Mouse (Mus musculus): ENCODE measurements at regions not wholly inside any gene's neighbourhood (a gene's known extent, or its start where the extent isn't known, plus 50 kb on each side); places are given as distances from the start of the nearest gene placed in this dataset.

- Histone ChIP-seq H3K4me2 (ENCODE audit: low read depth, low read length) (no peak overlapping the region), H3K36me3 (ENCODE audit: control insufficient read depth, insufficient read depth) (no peaks in the 10 kb centered on the region), H3K9ac (ENCODE audit: low read depth, low read length) (no peak overlapping the region), H3K4me3 (ENCODE audit: low read depth, low read length) (no peak overlapping the region), H3K9me3 (replicated peaks; ENCODE audit: control insufficient read depth, low read length) (no peaks in the 10 kb centered on the region), H3K4me1 (ENCODE audit: control insufficient read depth, low read depth, low read length) (no peaks in the 10 kb centered on the region), H3K27ac (ENCODE audit: low read length) (no peak overlapping the region), H3K27me3 (ENCODE audit: control insufficient read depth, insufficient read depth, low read depth, low read length) (no peaks in the 10 kb centered on the region)
- ATAC-seq (ENCODE audit: low read depth), result no peak
- 48% methylated on average over 5 of the region's 5 CpGs for WGBS (ENCODE audit: insufficient replicate concordance)
These were observed 187.9 kb upstream of the Klf14 start for GRCm38 (mm10) chr6:31146779-31147178.

DNA sequence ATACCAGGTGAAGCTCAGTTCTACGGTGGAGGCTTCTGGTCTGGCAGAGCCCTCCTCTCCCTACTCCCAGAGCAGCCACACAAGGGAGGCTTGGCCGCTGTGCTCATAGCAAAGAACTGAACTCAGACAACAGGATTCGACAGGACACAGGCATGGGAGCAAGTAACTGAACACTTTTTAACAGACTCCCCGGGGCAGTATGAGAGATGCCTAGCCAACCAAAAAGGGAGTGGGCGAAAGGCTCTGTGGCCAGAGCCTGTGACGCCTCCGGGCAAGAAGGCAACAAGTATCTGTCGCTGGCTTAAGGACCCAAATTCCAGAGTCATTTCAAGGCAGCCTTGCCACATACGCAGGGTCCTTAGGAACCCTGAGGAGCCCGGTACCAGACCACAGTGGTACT lies 188.8 kb upstream of the Klf14 start:
- ATAC-seq (ENCODE audit: low read depth), result no peak
- no peaks in the 10 kb centered on the region for H3K27me3 ChIP-seq (ENCODE audit: control insufficient read depth, insufficient read depth, low read depth, low read length)
- H3K4me2 ChIP-seq (ENCODE audit: low read depth, low read length), result no peak overlapping the region
- no peaks in the 10 kb centered on the region for H3K9me3 ChIP-seq (replicated peaks; ENCODE audit: control insufficient read depth, low read length)
- no peak overlapping the region for H3K4me3 ChIP-seq (ENCODE audit: low read depth, low read length)
- H3K36me3 ChIP-seq (ENCODE audit: control insufficient read depth, insufficient read depth), result no peaks in the 10 kb centered on the region
- no peaks in the 10 kb centered on the region for H3K4me1 ChIP-seq (ENCODE audit: control insufficient read depth, low read depth, low read length)
- no peak overlapping the region for H3K9ac ChIP-seq (ENCODE audit: low read depth, low read length)
- H3K27ac ChIP-seq (ENCODE audit: low read length), result no peak overlapping the region
- 67% methylated on average over 10 of the region's 10 CpGs for WGBS (ENCODE audit: insufficient replicate concordance)

DNA sequence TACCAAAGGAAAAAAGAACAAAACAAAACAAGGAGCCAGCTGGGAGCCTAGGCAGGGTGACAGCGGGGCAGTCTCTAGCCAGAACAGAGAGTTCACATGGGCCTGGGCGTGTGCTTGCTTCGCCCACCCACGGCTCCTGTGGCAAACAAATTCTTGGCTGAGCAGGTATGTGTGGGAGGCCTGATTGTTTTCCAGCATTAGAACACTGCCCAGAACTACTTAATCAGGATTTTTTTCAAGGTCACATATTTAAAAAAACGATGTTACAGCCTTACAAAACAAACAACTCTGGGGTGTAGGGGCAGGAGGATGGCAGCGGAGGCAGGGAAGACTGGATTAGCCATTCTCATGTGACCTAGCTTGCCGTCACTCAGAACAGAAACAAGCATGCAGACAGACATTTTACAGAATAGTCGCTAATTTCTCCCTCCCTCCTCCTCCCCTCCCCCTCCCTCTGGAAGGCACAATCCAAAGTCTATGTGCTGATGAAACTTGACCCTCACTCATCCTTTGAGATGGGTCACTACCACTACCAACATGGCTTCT lies 189.5 kb upstream of the Klf14 start:
- Histone ChIP-seq H3K27ac (ENCODE audit: low read length) (no peak overlapping the region), H3K4me2 (ENCODE audit: low read depth, low read length) (no peak overlapping the region), H3K4me3 (ENCODE audit: low read depth, low read length) (no peak overlapping the region), H3K4me1 (ENCODE audit: control insufficient read depth, low read depth, low read length) (no peaks in the 10 kb centered on the region), H3K27me3 (ENCODE audit: control insufficient read depth, insufficient read depth, low read depth, low read length) (no peaks in the 10 kb centered on the region), H3K9me3 (replicated peaks; ENCODE audit: control insufficient read depth, low read length) (no peaks in the 10 kb centered on the region), H3K36me3 (ENCODE audit: control insufficient read depth, insufficient read depth) (no peaks in the 10 kb centered on the region), H3K9ac (ENCODE audit: low read depth, low read length) (no peak overlapping the region)
- peak; percentile 78 for ATAC-seq (ENCODE audit: low read depth)
- WGBS (ENCODE audit: insufficient replicate concordance), result 54% methylated on average over 8 of the region's 8 CpGs

- H3K36me3 ChIP-seq (ENCODE audit: control insufficient read depth, insufficient read depth), result no peaks in the 10 kb centered on the region
- no peaks in the 10 kb centered on the region for H3K4me1 ChIP-seq (ENCODE audit: control insufficient read depth, low read depth, low read length)
- no peaks in the 10 kb centered on the region for H3K9me3 ChIP-seq (replicated peaks; ENCODE audit: control insufficient read depth, low read length)
- no peaks in the 10 kb centered on the region for H3K27me3 ChIP-seq (ENCODE audit: control insufficient read depth, insufficient read depth, low read depth, low read length)
- no peak overlapping the region for H3K4me3 ChIP-seq (ENCODE audit: low read depth, low read length)
- ATAC-seq (ENCODE audit: low read depth), result no peak
- no peak overlapping the region for H3K9ac ChIP-seq (ENCODE audit: low read depth, low read length)
- H3K4me2 ChIP-seq (ENCODE audit: low read depth, low read length), result no peak overlapping the region
- no peak overlapping the region for H3K27ac ChIP-seq (ENCODE audit: low read length)
- WGBS (ENCODE audit: insufficient replicate concordance), result 63% methylated on average over 6 of the region's 6 CpGs
These were observed 190.3 kb upstream of the Klf14 start for GRCm38 (mm10) chr6:31149164-31149563.

- no peaks in the 10 kb centered on the region for H3K4me1 ChIP-seq (ENCODE audit: control insufficient read depth, low read depth, low read length)
- ATAC-seq (ENCODE audit: low read depth), result no peak
- no peak overlapping the region for H3K4me2 ChIP-seq (ENCODE audit: low read depth, low read length)
- H3K4me3 ChIP-seq (ENCODE audit: low read depth, low read length), result no peak overlapping the region
- no peak overlapping the region for H3K9ac ChIP-seq (ENCODE audit: low read depth, low read length)
- 80% methylated on average over 8 of the region's 8 CpGs for WGBS (ENCODE audit: insufficient replicate concordance)
- H3K27me3 ChIP-seq (ENCODE audit: control insufficient read depth, insufficient read depth, low read depth, low read length), result no peaks in the 10 kb centered on the region
- H3K36me3 ChIP-seq (ENCODE audit: control insufficient read depth, insufficient read depth), result no peaks in the 10 kb centered on the region
- no peak overlapping the region for H3K27ac ChIP-seq (ENCODE audit: low read length)
- H3K9me3 ChIP-seq (replicated peaks; ENCODE audit: control insufficient read depth, low read length), result no peaks in the 10 kb centered on the region
These were observed 191.5 kb upstream of the Klf14 start for GRCm38 (mm10) chr6:31150416-31150815.

GRCm38 (mm10) chr6:31155857-31156256 lies 197.0 kb upstream of the Klf14 start:
- no peaks in the 10 kb centered on the region for H3K4me1 ChIP-seq (ENCODE audit: control insufficient read depth, low read depth, low read length)
- H3K9ac ChIP-seq (ENCODE audit: low read depth, low read length), result no peak overlapping the region
- no peaks in the 10 kb centered on the region for H3K27me3 ChIP-seq (ENCODE audit: control insufficient read depth, insufficient read depth, low read depth, low read length)
- no peak overlapping the region for H3K4me2 ChIP-seq (ENCODE audit: low read depth, low read length)
- no peak for ATAC-seq (ENCODE audit: low read depth)
- H3K27ac ChIP-seq (ENCODE audit: low read length), result no peak overlapping the region
- WGBS (ENCODE audit: insufficient replicate concordance), result 29% methylated on average over 5 of the region's 5 CpGs
- no peak overlapping the region for H3K4me3 ChIP-seq (ENCODE audit: low read depth, low read length)
- no peaks in the 10 kb centered on the region for H3K36me3 ChIP-seq (ENCODE audit: control insufficient read depth, insufficient read depth)
- H3K9me3 ChIP-seq (replicated peaks; ENCODE audit: control insufficient read depth, low read length), result no peaks in the 10 kb centered on the region

- Histone ChIP-seq H3K4me3 (ENCODE audit: low read depth, low read length) (no peak overlapping the region), H3K4me2 (ENCODE audit: low read depth, low read length) (no peak overlapping the region), H3K9ac (ENCODE audit: low read depth, low read length) (no peak overlapping the region), H3K4me1 (ENCODE audit: control insufficient read depth, low read depth, low read length) (no peaks in the 10 kb centered on the region), H3K36me3 (ENCODE audit: control insufficient read depth, insufficient read depth) (no peaks in the 10 kb centered on the region), H3K27ac (ENCODE audit: low read length) (no peak overlapping the region), H3K9me3 (replicated peaks; ENCODE audit: control insufficient read depth, low read length) (no peaks in the 10 kb centered on the region), H3K27me3 (ENCODE audit: control insufficient read depth, insufficient read depth, low read depth, low read length) (no peaks in the 10 kb centered on the region)
- no peak for ATAC-seq (ENCODE audit: low read depth)
- WGBS (ENCODE audit: insufficient replicate concordance), result 55% methylated on average over 2 of the region's 2 CpGs
These were observed 198.1 kb upstream of the Klf14 start for GRCm38 (mm10) chr6:31156999-31157398.

GRCm38 (mm10) chr6:31157429-31157828 lies 198.6 kb upstream of the Klf14 start:
- Histone ChIP-seq H3K4me2 (ENCODE audit: low read depth, low read length) (no peak overlapping the region), H3K9me3 (replicated peaks; ENCODE audit: control insufficient read depth, low read length) (no peaks in the 10 kb centered on the region), H3K4me3 (ENCODE audit: low read depth, low read length) (no peak overlapping the region), H3K9ac (ENCODE audit: low read depth, low read length) (no peak overlapping the region), H3K36me3 (ENCODE audit: control insufficient read depth, insufficient read depth) (no peaks in the 10 kb centered on the region), H3K27ac (ENCODE audit: low read length) (no peak overlapping the region), H3K27me3 (ENCODE audit: control insufficient read depth, insufficient read depth, low read depth, low read length) (no peaks in the 10 kb centered on the region), H3K4me1 (ENCODE audit: control insufficient read depth, low read depth, low read length) (no peaks in the 10 kb centered on the region)
- WGBS (ENCODE audit: insufficient replicate concordance), result 63% methylated on average over 6 of the region's 6 CpGs
- ATAC-seq (ENCODE audit: low read depth), result no peak

- no peaks in the 10 kb centered on the region for H3K4me1 ChIP-seq (ENCODE audit: control insufficient read depth, low read depth, low read length)
- H3K36me3 ChIP-seq (ENCODE audit: control insufficient read depth, insufficient read depth), result no peaks in the 10 kb centered on the region
- ATAC-seq (ENCODE audit: low read depth), result no peak
- H3K9ac ChIP-seq (ENCODE audit: low read depth, low read length), result no peak overlapping the region
- H3K4me2 ChIP-seq (ENCODE audit: low read depth, low read length), result no peak overlapping the region
- H3K27ac ChIP-seq (ENCODE audit: low read length), result no peak overlapping the region
- no peaks in the 10 kb centered on the region for H3K27me3 ChIP-seq (ENCODE audit: control insufficient read depth, insufficient read depth, low read depth, low read length)
- 55% methylated on average over 7 of the region's 7 CpGs for WGBS (ENCODE audit: insufficient replicate concordance)
- no peaks in the 10 kb centered on the region for H3K9me3 ChIP-seq (replicated peaks; ENCODE audit: control insufficient read depth, low read length)
- H3K4me3 ChIP-seq (ENCODE audit: low read depth, low read length), result no peak overlapping the region
These were observed 199.8 kb upstream of the Klf14 start for GRCm38 (mm10) chr6:31158648-31159047.

Data from liver, embryonic 16.5 days (tissue).